Mouse (Mus musculus): ENCODE results near the gene Zp1.

Gene Zp1

GRCm38 (mm10) chr19:10921058-10921457 lies 626 bp upstream of the Zp1 start:
- DNase-seq = no peak

- no peak for DNase-seq
These were observed 2.0 kb downstream of the Zp1 start for GRCm38 (mm10) chr19:10918321-10918991.

- no peak for DNase-seq
These were observed 3.9 kb downstream of the Zp1 start for GRCm38 (mm10) chr19:10916506-10916905.

- no peak for DNase-seq
These were observed 5.6 kb downstream of the Zp1 start for GRCm38 (mm10) chr19:10914870-10915269.

GRCm38 (mm10) chr19:10914291-10914690 lies 6.1 kb downstream of the Zp1 start:
- peak; percentile 21 for DNase-seq

GRCm38 (mm10) chr19:10909087-10909721 lies 11.2 kb downstream of the Zp1 start:
- DNase-seq = peak; percentile 22

GRCm38 (mm10) chr19:10907891-10908290 lies 12.5 kb downstream of the Zp1 start:
- DNase-seq = peak; percentile 75

- no peak for DNase-seq
These were observed 14.8 kb downstream of the Zp1 start for GRCm38 (mm10) chr19:10905728-10906000.

GRCm38 (mm10) chr19:10904927-10905727 lies 15.3 kb downstream of the Zp1 start:
- peak; percentile 87 for DNase-seq

- DNase-seq = no peak
These were observed 15.9 kb downstream of the Zp1 start for GRCm38 (mm10) chr19:10904512-10904911.

- no peak for DNase-seq
These were observed 19.4 kb downstream of the Zp1 start for GRCm38 (mm10) chr19:10901046-10901445.

GRCm38 (mm10) chr19:10900315-10900714 lies 20.1 kb downstream of the Zp1 start:
- no peak for DNase-seq

GRCm38 (mm10) chr19:10897491-10897890 lies 22.9 kb downstream of the Zp1 start:
- no peak for DNase-seq

GRCm38 (mm10) chr19:10896849-10897248 lies 23.6 kb downstream of the Zp1 start:
- no peak for DNase-seq

GRCm38 (mm10) chr19:10895708-10896107 lies 24.7 kb downstream of the Zp1 start:
- no peak for DNase-seq

- DNase-seq = peak; percentile 98
These were observed 25.4 kb downstream of the Zp1 start, which contains the start of gene Prpf19 for GRCm38 (mm10) chr19:10895016-10895528. TSS of gene Prpf19 (plus strand) at chr19:10895231.

GRCm38 (mm10) chr19:10892201-10892600 lies 28.2 kb downstream of the Zp1 start:
- peak; percentile 59 for DNase-seq

- DNase-seq = peak; percentile 96
These were observed 38.8 kb downstream of the Zp1 start, which contains the start of gene Tmem109 for GRCm38 (mm10) chr19:10881426-10882154. TSS of gene Tmem109 (minus strand) at chr19:10882001.

- DNase-seq = no peak
These were observed 39.4 kb downstream of the Zp1 start for GRCm38 (mm10) chr19:10880975-10881425.

- peak; percentile 88 for DNase-seq
These were observed 40.1 kb downstream of the Zp1 start for GRCm38 (mm10) chr19:10880085-10880974.

- DNase-seq = peak; percentile 60
These were observed 42.1 kb downstream of the Zp1 start for GRCm38 (mm10) chr19:10878201-10878837.

Measured in lung, postnatal 36 days (tissue).